Mouse (Mus musculus): ENCODE results near the gene Hoxc9.

The Hoxc9 gene

DNA sequence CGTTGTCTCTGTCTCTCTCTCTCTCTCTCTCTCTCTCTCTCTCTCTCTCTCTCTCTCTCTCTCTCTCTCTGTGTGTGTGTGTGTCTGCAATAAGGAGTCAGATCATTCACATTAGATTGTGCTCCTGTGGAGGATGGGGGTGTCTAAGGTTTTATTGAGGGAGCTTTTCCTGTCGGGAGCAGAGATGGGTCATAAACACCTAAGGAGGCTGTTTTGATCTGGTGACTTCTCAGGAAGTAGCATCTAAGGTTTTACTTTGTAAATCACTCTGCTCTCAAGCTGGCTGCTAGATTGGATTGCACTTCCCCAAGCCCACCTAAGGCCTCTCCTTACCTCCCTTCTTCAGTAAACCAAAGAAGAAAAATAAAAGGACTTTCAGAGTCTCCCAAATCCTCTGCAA is 47.9 kb downstream of the Hoxc9 start:
- no peak for DNase-seq (ENCODE audit: low spot score)

DNA sequence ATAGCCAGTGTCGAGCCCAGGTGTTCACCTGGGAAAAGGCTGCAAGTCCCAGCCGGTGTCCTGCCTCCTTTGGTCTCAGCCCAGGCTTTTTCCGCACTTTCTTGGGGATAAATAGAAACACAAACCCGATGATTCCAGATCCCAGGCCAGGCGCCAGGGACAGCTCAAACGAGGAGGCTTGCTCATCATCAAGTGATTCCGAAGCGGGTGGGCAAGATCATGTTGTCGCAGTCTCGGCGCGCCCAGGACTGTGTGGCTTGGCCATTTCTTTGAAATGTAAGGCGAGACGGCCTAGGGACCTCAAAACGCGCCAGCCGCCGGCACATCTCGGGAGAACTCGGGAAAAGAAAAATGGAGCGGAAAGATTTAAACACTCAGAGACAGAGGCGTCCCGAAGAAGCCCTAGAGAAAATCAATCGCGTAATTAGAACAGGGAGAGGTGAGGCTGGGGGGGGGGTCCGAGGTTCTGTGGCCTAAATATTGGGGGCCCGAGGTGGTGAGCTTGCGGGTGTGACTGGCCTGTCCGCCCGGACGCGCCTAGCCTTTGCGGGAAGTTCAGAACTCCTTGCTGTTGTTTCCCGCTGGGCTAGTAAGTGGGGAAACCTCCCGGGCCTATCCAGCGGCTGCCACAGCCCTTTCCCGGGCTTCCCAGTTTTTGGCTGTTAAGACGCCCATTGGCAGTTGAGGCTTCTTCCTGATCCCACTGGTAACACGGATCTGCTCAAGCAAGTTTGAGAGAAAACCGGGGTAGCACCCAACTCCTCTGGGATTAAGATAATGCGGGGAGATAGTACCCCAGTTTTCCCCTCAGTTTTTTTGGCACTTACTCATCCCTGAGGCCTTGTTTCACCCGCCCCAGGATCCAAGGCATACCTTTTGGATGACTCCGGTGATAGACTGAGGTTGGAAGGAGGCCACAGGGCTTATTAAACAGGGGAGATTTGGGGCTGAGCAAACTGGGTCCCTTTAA is 51.3 kb downstream of the Hoxc9 start:
- no peak for DNase-seq (ENCODE audit: low spot score)

GRCm38 (mm10) chr15:103028916-103029512 is 52.8 kb downstream of the Hoxc9 start:
- DNase-seq (ENCODE audit: low spot score) = no peak

GRCm38 (mm10) chr15:103030142-103030541 is 53.9 kb downstream of the Hoxc9 start:
- no peak for DNase-seq (ENCODE audit: low spot score)

GRCm38 (mm10) chr15:103032167-103032566 is 55.9 kb downstream of the Hoxc9 start:
- no peak for DNase-seq (ENCODE audit: low spot score)

DNA sequence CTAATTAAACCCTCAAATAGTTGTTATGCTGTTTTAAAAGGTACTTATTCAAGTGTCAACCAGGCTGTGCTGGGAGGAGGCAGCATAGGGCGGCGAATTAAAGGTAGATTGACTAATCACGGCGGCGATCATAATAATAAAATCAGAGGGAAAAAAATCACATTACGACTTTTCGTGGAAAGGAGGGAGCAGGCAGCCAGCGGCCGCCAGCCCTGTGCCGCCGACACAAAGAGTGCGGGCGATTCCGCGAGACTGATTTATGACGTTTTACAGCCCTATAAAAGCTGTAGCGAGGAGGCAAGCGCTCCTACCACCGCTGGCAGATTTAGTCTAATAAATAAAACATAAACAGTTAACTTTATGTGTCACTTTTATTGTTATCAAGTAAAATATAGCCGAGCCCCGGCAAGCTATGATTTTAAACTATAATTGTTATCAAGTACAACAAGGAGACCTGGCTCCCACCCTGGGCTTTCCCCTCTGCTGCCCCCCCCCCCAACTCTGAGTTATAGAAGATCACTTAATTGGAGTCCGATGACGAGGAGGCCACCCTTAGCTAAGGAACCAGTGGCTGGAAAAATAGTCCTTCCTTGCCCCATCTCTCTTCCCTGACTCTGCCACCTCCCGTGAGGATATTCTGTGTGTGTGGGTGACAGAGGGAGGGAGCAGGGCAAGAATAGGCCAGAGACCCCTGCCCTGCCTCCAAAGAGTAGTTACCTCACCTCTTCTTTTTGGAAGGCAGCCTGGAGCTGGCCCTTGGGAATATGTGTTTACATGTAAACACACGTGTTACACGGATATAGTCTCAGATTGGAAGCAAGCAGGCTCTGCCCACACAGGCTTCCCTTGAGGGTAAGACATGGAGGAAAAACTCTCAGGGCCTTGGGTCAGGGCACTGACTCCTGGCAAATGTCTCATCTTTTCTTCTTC is 56.7 kb downstream of the Hoxc9 start:
- DNase-seq (ENCODE audit: low spot score) = no peak

- DNase-seq (ENCODE audit: low spot score) = no peak
These were observed 58.0 kb downstream of the Hoxc9 start for GRCm38 (mm10) chr15:103034043-103034806.
